Mouse (Mus musculus) adrenal gland, adult 2 months (tissue): ENCODE measurements around the gene Olfr689. TPM values are rescaled to one million over a fixed set of nuclear protein-coding genes. Genes with fewer than 3 reads are reported as not detected.
"Not testable (repeated sequence)": the region's sequence is repeated elsewhere in the genome, so short reads cannot be mapped to it uniquely, and the experiment has no call there.

Source experiments
- DNase-seq: peaks from one replicate; pipeline ENCODE4 v3.0.0; 2021
- long read RNA-seq: library from polyadenylated mRNA; stranded (forward); transcript quantifications from one replicate; pipeline ENCODE4 v2.0.0, GENCODE M21; 2021
- polyA plus RNA-seq: library from polyadenylated mRNA; depleted of rRNA; stranded (reverse); fragments of >200 nt; gene quantifications from 2 replicates; pipeline ENCODE4 v1.2.3, GENCODE M21; 2012; rRNA removed
- total RNA-seq, 2 experiments: library from RNA; stranded (reverse); gene quantifications; 2 replicates each; pipeline ENCODE4 v1.2.3; 2021

Olfr689 gene
- total RNA-seq (not detected), polyA plus RNA-seq (not detected in 2 replicates)
- long read RNA-seq = 0 reads

- DNase-seq = no peak
Measured at GRCm38 (mm10) chr7:105310865-105311264, at the start of gene Olfr689. TSS of gene Olfr689 (plus strand) at chr7:105311165.

- no peak for DNase-seq
Measured at GRCm38 (mm10) chr7:105272426-105272825, 38.5 kb upstream of the Olfr689 start.

GRCm38 (mm10) chr7:105287795-105288194 lies 23.2 kb upstream of the Olfr689 start, which contains the start of gene Olfr688:
TSS of gene Olfr688 (plus strand) at chr7:105288095.
- DNase-seq = no peak

DNA sequence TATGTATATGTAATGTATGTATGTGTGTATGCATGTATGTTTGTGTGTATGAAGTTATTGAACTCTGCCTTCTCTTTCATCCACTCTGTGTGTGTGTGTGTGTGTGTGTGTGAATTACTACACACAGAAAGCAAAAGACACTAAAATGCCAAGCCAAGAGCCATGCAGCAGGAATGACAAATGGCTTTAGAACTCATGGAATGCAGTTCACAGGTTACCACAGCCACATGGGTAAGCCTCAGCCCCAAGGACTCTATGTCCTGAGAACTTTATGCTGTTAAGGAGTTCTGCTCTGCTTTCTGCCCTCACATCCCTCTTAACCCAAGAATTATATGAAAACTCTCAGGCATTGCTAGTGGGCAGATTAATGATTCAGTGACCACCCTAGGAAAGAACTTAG lies 20.9 kb upstream of the Olfr689 start:
- DNase-seq = no peak

- DNase-seq = no peak
Measured at GRCm38 (mm10) chr7:105325302-105325701, 14.3 kb downstream of the Olfr689 start.

DNA sequence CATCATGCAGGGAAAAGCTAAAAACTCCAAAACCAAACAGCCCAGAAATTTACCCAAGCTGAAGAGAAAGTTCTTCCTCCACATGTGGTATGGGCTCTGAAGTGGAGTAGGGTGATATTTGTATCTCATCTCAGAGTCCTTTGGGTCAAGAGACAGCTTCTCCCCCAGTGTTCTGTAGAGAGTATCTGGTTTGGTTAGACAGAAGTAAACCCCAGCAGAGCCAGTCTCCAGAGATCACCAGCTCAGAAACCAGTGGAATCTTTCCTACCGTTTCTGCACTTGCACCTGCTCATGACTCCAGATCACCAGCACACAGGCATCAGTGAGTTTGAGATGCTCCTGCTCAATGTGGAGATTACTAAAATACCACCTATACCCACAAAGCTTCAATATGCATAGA lies 23.0 kb downstream of the Olfr689 start, which contains the start of gene Olfr690:
Gene Olfr690 (minus strand): TSS at position 101 of the 400 bp plus-strand sequence.
- DNase-seq = no peak

DNA sequence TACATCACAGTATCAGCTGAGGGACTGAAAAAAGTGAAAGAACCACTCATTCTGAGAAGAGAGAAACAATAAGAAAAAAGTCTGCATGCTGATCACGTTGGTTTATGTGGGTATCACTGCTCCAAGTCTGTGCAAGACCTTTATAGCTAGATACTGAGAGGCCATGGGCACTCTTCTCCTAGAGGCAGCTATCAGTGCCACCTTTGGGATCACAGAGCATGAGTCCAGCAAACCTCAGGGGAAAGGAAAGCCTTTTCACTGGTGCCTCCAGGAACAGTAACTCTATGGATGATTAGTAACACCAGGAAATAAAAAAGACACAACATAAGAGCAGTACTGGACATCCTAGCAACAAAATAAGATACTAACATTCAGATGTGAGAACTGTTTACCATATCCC lies 31.2 kb downstream of the Olfr689 start, which contains the start of gene Olfr691:
Gene Olfr691 (minus strand): TSS at position 101 of the 400 bp plus-strand sequence.
- DNase-seq = no peak

DNA sequence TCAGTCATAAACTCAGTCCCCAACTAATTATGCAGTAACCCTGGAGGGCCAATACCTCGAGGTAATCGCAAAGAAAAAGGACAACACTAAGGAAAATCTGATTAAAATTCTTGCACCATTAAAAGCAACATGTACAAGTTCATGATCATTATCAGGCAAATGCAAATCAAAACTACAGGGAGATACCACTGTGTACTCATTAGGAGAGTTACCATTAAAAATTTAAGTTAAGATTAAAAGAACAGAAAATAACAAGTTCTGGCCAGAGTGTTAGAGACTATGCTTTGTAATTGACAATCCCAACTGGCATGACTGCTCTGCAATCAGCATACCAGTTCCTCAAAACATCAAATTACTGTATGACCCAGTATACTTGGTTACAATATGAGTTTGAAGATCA lies 31.8 kb downstream of the Olfr689 start:
- DNase-seq = no peak

DNA sequence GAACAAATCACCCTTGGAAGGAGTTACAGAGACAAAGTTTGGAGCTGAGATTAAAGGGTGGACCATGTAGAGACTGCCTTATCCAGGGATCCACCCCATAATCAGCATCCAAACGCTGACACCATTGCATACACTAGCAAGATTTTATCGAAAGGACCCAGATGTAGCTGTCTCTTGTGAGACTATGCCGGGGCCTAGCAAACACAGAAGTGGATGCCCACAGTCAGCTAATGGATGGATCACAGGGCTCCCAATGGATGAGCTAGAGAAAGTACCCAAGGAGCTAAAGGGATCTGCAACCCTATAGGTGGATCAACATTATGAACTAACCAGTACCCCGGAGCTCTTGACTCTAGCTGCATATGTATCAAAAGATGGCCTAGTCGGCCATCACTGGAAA lies 45.1 kb downstream of the Olfr689 start:
- not testable (repeated sequence) for DNase-seq

DNA sequence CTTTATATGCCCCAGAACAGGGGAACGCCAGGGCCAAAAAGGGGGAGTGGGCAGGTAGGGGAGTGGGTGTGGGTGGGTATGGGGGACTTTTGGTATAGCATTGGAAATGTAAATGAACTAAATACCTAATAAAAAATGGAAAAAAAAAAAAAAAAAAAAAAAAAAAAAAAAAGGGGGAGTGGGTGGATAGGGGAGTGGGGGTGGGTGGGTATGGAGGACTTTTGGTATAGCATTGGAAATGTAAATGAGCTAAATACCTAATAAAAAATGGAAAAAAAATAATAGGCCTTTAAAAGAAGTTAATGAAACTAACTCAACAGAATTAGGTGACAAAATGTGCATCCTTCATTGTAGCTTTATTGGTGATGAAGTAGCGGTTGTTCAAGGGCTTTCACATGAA lies 45.5 kb downstream of the Olfr689 start:
- DNase-seq = not testable (repeated sequence)

DNA sequence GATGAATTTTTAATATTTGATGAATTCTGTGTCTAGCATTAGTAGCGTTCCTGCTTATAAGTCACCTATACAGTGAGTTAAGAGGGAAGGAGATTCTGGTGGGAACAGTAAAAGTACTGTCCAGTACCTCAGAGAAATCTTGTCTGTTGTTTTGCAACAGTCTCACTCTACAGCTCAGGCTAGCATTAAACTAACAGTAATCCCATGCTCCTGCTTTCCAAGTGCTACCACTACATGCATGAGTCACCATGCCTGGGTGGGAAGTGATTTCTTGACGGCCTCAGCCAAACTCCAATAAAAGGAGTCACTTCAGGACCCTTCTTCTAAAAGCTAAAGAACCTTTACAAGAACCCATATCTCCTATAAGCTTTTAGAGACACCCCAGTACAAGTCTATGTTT lies 50.7 kb downstream of the Olfr689 start:
- no peak for DNase-seq

DNA sequence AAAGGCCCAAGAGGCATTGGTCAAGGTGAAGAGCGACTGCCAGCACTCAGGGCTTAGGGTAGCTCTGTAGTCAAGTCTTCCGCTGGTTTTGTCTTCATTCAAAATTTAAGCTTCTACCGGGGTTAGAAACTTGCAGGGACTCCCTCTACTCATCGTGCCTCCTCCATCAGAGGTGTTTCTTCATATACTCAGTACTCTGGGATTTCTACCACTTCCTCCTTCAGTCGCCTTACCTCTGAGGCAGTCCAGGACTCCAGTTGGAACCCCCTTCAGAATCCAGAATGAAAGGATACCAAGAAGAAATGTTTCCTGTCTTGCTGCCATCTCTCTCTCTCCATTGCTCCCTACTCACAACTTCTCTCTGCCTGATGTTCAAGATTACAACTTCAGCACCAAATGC lies 56.3 kb downstream of the Olfr689 start:
- DNase-seq = no peak

DNA sequence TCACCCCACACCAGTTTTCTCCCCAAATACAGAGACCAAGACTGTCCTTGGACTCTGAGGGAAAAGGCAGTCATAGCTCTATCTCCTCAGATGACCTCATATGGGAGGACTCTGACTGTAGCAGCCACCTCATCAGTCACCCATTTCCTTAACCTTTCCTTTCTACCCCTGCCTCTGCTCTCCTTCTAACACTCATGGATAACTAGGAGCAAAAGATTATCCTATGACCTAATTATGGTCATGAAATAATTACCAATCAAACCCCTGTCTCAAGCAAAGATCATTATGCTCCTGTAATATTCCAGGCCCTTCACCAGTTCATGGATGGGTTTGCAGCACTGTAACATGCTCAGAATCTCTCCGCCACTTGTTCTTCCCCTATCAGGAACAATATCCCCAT lies 57.0 kb downstream of the Olfr689 start, which contains the start of gene Olfr692:
Gene Olfr692 (plus strand): TSS at position 301 of the 400 bp plus-strand sequence.
- no peak for DNase-seq

GRCm38 (mm10) chr7:105368521-105368920 lies 57.6 kb downstream of the Olfr689 start:
- DNase-seq = no peak

Other genes starting within 250 kb of the Olfr689 start
- not detected for gene Olfr678, start 246.7 kb upstream of the Olfr689 start, total RNA-seq
- not detected in 2 replicates for gene Olfr678, start 246.7 kb upstream of the Olfr689 start, polyA plus RNA-seq
- gene Olfr679, start 230.0 kb upstream of the Olfr689 start, total RNA-seq = not detected
- not detected in 2 replicates for gene Olfr679, start 230.0 kb upstream of the Olfr689 start, polyA plus RNA-seq
- not detected for gene Olfr680-ps1, start 218.3 kb upstream of the Olfr689 start, total RNA-seq
- gene Olfr680-ps1, start 218.3 kb upstream of the Olfr689 start, polyA plus RNA-seq = not detected in 2 replicates
- not detected for gene Olfr681, start 194.3 kb upstream of the Olfr689 start, total RNA-seq
- not detected in 2 replicates for gene Olfr681, start 194.3 kb upstream of the Olfr689 start, polyA plus RNA-seq
- not detected for gene Olfr683, start 164.2 kb upstream of the Olfr689 start, total RNA-seq
- not detected in 2 replicates for gene Olfr683, start 164.2 kb upstream of the Olfr689 start, polyA plus RNA-seq
- not detected for gene Olfr684, start 147.5 kb upstream of the Olfr689 start, total RNA-seq
- not detected in 2 replicates for gene Olfr684, start 147.5 kb upstream of the Olfr689 start, polyA plus RNA-seq
- not detected for gene Olfr685, start 125.2 kb upstream of the Olfr689 start, total RNA-seq
- not detected in 2 replicates for gene Olfr685, start 125.2 kb upstream of the Olfr689 start, polyA plus RNA-seq
- gene Olfr686, start 103.7 kb upstream of the Olfr689 start, total RNA-seq = not detected
- not detected in 2 replicates for gene Olfr686, start 103.7 kb upstream of the Olfr689 start, polyA plus RNA-seq
- gene Olfr688, start 23.1 kb upstream of the Olfr689 start, total RNA-seq = not detected
- not detected in 2 replicates for gene Olfr688, start 23.1 kb upstream of the Olfr689 start, polyA plus RNA-seq
- gene Olfr690, start 22.9 kb downstream of the Olfr689 start, total RNA-seq = not detected
- not detected in 2 replicates for gene Olfr690, start 22.9 kb downstream of the Olfr689 start, polyA plus RNA-seq
- not detected for gene Olfr691, start 31.1 kb downstream of the Olfr689 start, total RNA-seq
- gene Olfr691, start 31.1 kb downstream of the Olfr689 start, polyA plus RNA-seq = not detected in 2 replicates
- not detected for gene Olfr692, start 57.1 kb downstream of the Olfr689 start, total RNA-seq
- not detected in 2 replicates for gene Olfr692, start 57.1 kb downstream of the Olfr689 start, polyA plus RNA-seq
- not detected for gene Gm5901, start 63.9 kb downstream of the Olfr689 start, total RNA-seq
- gene Gm5901, start 63.9 kb downstream of the Olfr689 start, polyA plus RNA-seq = not detected in 2 replicates
- gene Fam160a2, start 88.9 kb downstream of the Olfr689 start, total RNA-seq = 10 to 100 TPM; 18.5 to 25.5 TPM
- gene Fam160a2, start 88.9 kb downstream of the Olfr689 start, polyA plus RNA-seq = 50.5 and 54.7 TPM in 2 replicates
- gene Cnga4, start 93.4 kb downstream of the Olfr689 start, total RNA-seq = not detected
- 0.13 and 0.26 TPM in 2 replicates for gene Cnga4, start 93.4 kb downstream of the Olfr689 start, polyA plus RNA-seq
- gene Cckbr, start 114.6 kb downstream of the Olfr689 start, total RNA-seq = not detected
- gene Cckbr, start 114.6 kb downstream of the Olfr689 start, polyA plus RNA-seq = 0.04 and 0.10 TPM in 2 replicates
- 10 to 100 TPM; 71.0 to 90.9 TPM for gene Cavin3, start 171.1 kb downstream of the Olfr689 start, total RNA-seq
- 158 and 163 TPM in 2 replicates for gene Cavin3, start 171.1 kb downstream of the Olfr689 start, polyA plus RNA-seq
- 10 to 100 TPM; 56.2 to 68.5 TPM for gene Smpd1, start 243.2 kb downstream of the Olfr689 start, total RNA-seq
- gene Smpd1, start 243.2 kb downstream of the Olfr689 start, polyA plus RNA-seq = 74.0 and 75.4 TPM in 2 replicates